Mouse (Mus musculus) urinary bladder, adult 18-20 months (tissue): ENCODE measurements around the gene Gse1.

ENCODE experiments used
- DNase-seq, 2 experiments: peaks; one replicate each; pipeline ENCODE4 v3.0.0; 2022; ENCODE audit warnings: low spot score in 2 of 2, mixed read lengths in 2 of 2

The Gse1 gene

GRCm38 (mm10) chr8:120513638-120514461 lies 285.6 kb downstream of the Gse1 start:
- no peak for DNase-seq

GRCm38 (mm10) chr8:120515214-120515613 lies 287.0 kb downstream of the Gse1 start:
- no peak for DNase-seq

- DNase-seq, result no peak
Measured at GRCm38 (mm10) chr8:120515650-120516049, 287.4 kb downstream of the Gse1 start.

GRCm38 (mm10) chr8:120516182-120516755 lies 288.0 kb downstream of the Gse1 start:
- DNase-seq, result no peak

- DNase-seq, result no peak
Measured at GRCm38 (mm10) chr8:120517666-120518410, 289.6 kb downstream of the Gse1 start.

- DNase-seq, result no peak
Measured at GRCm38 (mm10) chr8:120518736-120519534, 290.7 kb downstream of the Gse1 start.

- DNase-seq, result no peak
Measured at GRCm38 (mm10) chr8:120520287-120520686, 292.0 kb downstream of the Gse1 start.

GRCm38 (mm10) chr8:120520707-120521590 lies 292.7 kb downstream of the Gse1 start:
- DNase-seq, result no peak

GRCm38 (mm10) chr8:120521591-120521965 lies 293.3 kb downstream of the Gse1 start:
- no peak for DNase-seq

GRCm38 (mm10) chr8:120523641-120524040 lies 295.4 kb downstream of the Gse1 start:
- no peak for DNase-seq

- DNase-seq, result no peak
Measured at GRCm38 (mm10) chr8:120525135-120525534, 296.9 kb downstream of the Gse1 start.

GRCm38 (mm10) chr8:120525832-120526231 lies 297.6 kb downstream of the Gse1 start:
- DNase-seq, result no peak

GRCm38 (mm10) chr8:120526577-120526976 lies 298.3 kb downstream of the Gse1 start:
- DNase-seq, result no peak

- DNase-seq, result no peak
Measured at GRCm38 (mm10) chr8:120528332-120528731, 300.1 kb downstream of the Gse1 start.

- DNase-seq, result no peak
Measured at GRCm38 (mm10) chr8:120529226-120529625, 301.0 kb downstream of the Gse1 start.

GRCm38 (mm10) chr8:120530954-120531656 lies 302.8 kb downstream of the Gse1 start:
- DNase-seq, result no peak

GRCm38 (mm10) chr8:120531775-120532516 lies 303.7 kb downstream of the Gse1 start:
- DNase-seq, result no peak

GRCm38 (mm10) chr8:120532517-120533215 lies 304.4 kb downstream of the Gse1 start:
- no peak for DNase-seq

- no peak for DNase-seq
Measured at GRCm38 (mm10) chr8:120533380-120533779, 305.1 kb downstream of the Gse1 start.
